Mouse (Mus musculus) heart, postnatal 25 days (tissue): Measurements from ENCODE around the gene Txndc2. TPM values are rescaled to one million over a fixed set of nuclear protein-coding genes. Genes with fewer than 3 reads are reported as not detected.
A peak's percentile ranks its signal among the peaks of the same experiment; 100 is the strongest.

Experiments
- DNase-seq: peaks from one replicate; pipeline ENCODE4 v3.0.0; 2022; ENCODE audit warnings: low spot score
- intact Hi-C: fragments of 180-260 bp; cut with DNase I; formaldehyde crosslinking; loops from one replicate; pipeline ENCODE4 v1.15.1; 2025
- total RNA-seq, 2 experiments: library from RNA; stranded (reverse); gene quantifications; 2 replicates each; pipeline ENCODE4 v1.2.3; 2021

Gene Txndc2
- total RNA-seq, 2 experiments from 2014 or later = not detected

- intact Hi-C loops = loop anchor here (2.0 to 5.0 kb wide), 2 partner anchors 64 to 168 kb away; partner anchors contain the start of gene Ppp4r1
- no peak for DNase-seq
Measured at GRCm38 (mm10) chr17:65614431-65614830, 27.5 kb downstream of the Txndc2 start.

- intact Hi-C loops = loop anchor here (2.0 to 5.0 kb wide), 2 partner anchors 65 to 169 kb away; partner anchors contain the start of gene Ppp4r1
- peak; percentile 97 for DNase-seq
Measured at GRCm38 (mm10) chr17:65613463-65614412, 28.2 kb downstream of the Txndc2 start, which contains the start of gene Vapa. Vapa (minus strand) TSS chr17:65613555.

GRCm38 (mm10) chr17:65613142-65613462 is 28.9 kb downstream of the Txndc2 start:
- intact Hi-C loops = loop anchor here (5.0 kb wide), 1 partner anchor 169 kb away; the partner anchor contains the start of gene Ppp4r1
- no peak for DNase-seq

GRCm38 (mm10) chr17:65612391-65613141 is 29.4 kb downstream of the Txndc2 start:
- intact Hi-C loops = loop anchor here (5.0 kb wide), 1 partner anchor 170 kb away; the partner anchor contains the start of gene Ppp4r1
- peak; percentile 7 for DNase-seq

GRCm38 (mm10) chr17:65611721-65612120 is 30.2 kb downstream of the Txndc2 start:
- no peak for DNase-seq
- intact Hi-C loops = loop anchor here (5.0 kb wide), 1 partner anchor 171 kb away; the partner anchor contains the start of gene Ppp4r1

GRCm38 (mm10) chr17:65608743-65609142 is 33.2 kb downstream of the Txndc2 start:
- no peak for DNase-seq
- intact Hi-C loops = no loop called here

GRCm38 (mm10) chr17:65608312-65608687 is 33.7 kb downstream of the Txndc2 start:
- no peak for DNase-seq
- intact Hi-C loops = no loop called here

GRCm38 (mm10) chr17:65607574-65608311 is 34.2 kb downstream of the Txndc2 start:
- intact Hi-C loops = no loop called here
- DNase-seq = no peak

- intact Hi-C loops = no loop called here
- no peak for DNase-seq
Measured at GRCm38 (mm10) chr17:65606014-65606413, 36.0 kb downstream of the Txndc2 start.

- no peak for DNase-seq
- intact Hi-C loops = no loop called here
Measured at GRCm38 (mm10) chr17:65604892-65605291, 37.1 kb downstream of the Txndc2 start.

GRCm38 (mm10) chr17:65604315-65604714 is 37.7 kb downstream of the Txndc2 start:
- intact Hi-C loops = no loop called here
- no peak for DNase-seq

- DNase-seq = no peak
- intact Hi-C loops = no loop called here
Measured at GRCm38 (mm10) chr17:65597857-65598486, 44.0 kb downstream of the Txndc2 start.

GRCm38 (mm10) chr17:65594687-65595086 is 47.3 kb downstream of the Txndc2 start:
- DNase-seq = no peak
- intact Hi-C loops = no loop called here

Other genes starting within 250 kb of the Txndc2 start
- not detected for gene Tmem232, start 101.4 kb downstream of the Txndc2 start, total RNA-seq
- 10 to 100 TPM; 86.2 to 88.8 TPM for gene Vapa, start 28.6 kb downstream of the Txndc2 start, total RNA-seq
- 10 to 100 TPM; 18.9 to 19.2 TPM for gene Rab31, start 130.6 kb upstream of the Txndc2 start, total RNA-seq
- gene Ppp4r1, start 140.4 kb upstream of the Txndc2 start, total RNA-seq = 10 to 100 TPM; 41.7 to 48.5 TPM
- gene Ralbp1, start 243.6 kb upstream of the Txndc2 start, total RNA-seq = 10 to 100 TPM; 37.8 to 38.6 TPM